In the genomic region with DNA sequence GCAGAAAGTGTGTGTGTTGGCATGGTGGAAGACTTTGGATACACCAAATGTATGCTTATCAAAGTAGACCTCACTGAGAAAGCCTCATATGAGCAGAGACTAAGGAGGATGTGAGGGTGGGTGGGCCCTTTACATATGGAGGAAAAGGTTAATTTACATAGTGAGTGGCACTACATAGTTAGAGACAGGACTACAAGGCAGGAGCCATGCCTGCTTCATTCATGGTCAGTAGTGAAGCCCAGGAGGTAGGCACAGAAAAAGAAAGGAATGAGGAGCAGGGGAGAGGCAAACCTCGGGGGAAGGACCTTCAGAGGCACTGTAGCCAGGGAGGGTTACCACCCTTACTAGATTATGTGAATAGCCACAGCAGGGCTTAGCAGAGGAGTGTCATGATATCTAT, we compare ENCODE assay signal across 23 mouse cellular contexts.
"Had no signal": no experiment of that assay in that cellular context is flagged by ENCODE, and none has a peak within 500 bp of the region (broad histone marks: within the 10 kb centered on the region; RNA-seq: fewer than 3 reads in every experiment).

No protein-coding gene starts in this region.

- H3K4me1 ChIP-seq: liver, embryonic 12.5 days; liver, embryonic 15.5 days; lung, embryonic 15.5 days had no signal

- H3K9me3 ChIP-seq: limb, embryonic 10.5 days; limb, embryonic 13.5 days; liver, embryonic 12.5 days; liver, embryonic 15.5 days; lung, embryonic 15.5 days; megakaryocyte, embryonic 14.5 days; midbrain, embryonic 10.5 days; midbrain, embryonic 13.5 days; stomach, embryonic 15.5 days had no signal

- H3K27ac ChIP-seq: kidney, postnatal 0 days; layer of hippocampus, adult 2 months; limb, embryonic 10.5 days; limb, embryonic 13.5 days; liver, embryonic 12.5 days; liver, embryonic 15.5 days; lung, embryonic 15.5 days; midbrain, embryonic 10.5 days; midbrain, embryonic 13.5 days; stomach, embryonic 15.5 days had no signal

- H3K9ac ChIP-seq: limb, embryonic 13.5 days; liver, embryonic 12.5 days; liver, embryonic 15.5 days; lung, embryonic 15.5 days; midbrain, embryonic 13.5 days; stomach, embryonic 15.5 days had no signal

- DNase-seq: kidney, postnatal 25 days; layer of hippocampus, adult 9-11 months; liver; lung, adult 18-20 months; lung, postnatal 10 days; lung, postnatal 36 days; retina, postnatal 1 day; right cerebral cortex, postnatal 25 days; spleen, adult 18-20 months; thymus, adult 18-20 months; thymus, postnatal 36 days had no signal

- H3K27me3 ChIP-seq: limb, embryonic 13.5 days; liver, embryonic 12.5 days; liver, embryonic 15.5 days; lung, embryonic 15.5 days; megakaryocyte, embryonic 14.5 days; midbrain, embryonic 13.5 days; stomach, embryonic 15.5 days had no signal

- ATAC-seq: liver, embryonic 12.5 days had no signal

- H3K4me2 ChIP-seq: limb, embryonic 13.5 days; liver, embryonic 12.5 days; liver, embryonic 15.5 days; lung, embryonic 15.5 days; midbrain, embryonic 13.5 days; stomach, embryonic 15.5 days had no signal

- H3K36me3 ChIP-seq: limb, embryonic 10.5 days; limb, embryonic 13.5 days; liver, embryonic 12.5 days; liver, embryonic 15.5 days; lung, embryonic 15.5 days; midbrain, embryonic 10.5 days; midbrain, embryonic 13.5 days; stomach, embryonic 15.5 days had no signal

- H3K4me3 ChIP-seq: layer of hippocampus, adult 2 months; limb, embryonic 10.5 days; limb, embryonic 13.5 days; liver, embryonic 12.5 days; liver, embryonic 15.5 days; lung, embryonic 15.5 days; megakaryocyte, embryonic 14.5 days; midbrain, embryonic 10.5 days; midbrain, embryonic 13.5 days; myocyte; stomach, embryonic 15.5 days had no signal
